In the genomic region with DNA sequence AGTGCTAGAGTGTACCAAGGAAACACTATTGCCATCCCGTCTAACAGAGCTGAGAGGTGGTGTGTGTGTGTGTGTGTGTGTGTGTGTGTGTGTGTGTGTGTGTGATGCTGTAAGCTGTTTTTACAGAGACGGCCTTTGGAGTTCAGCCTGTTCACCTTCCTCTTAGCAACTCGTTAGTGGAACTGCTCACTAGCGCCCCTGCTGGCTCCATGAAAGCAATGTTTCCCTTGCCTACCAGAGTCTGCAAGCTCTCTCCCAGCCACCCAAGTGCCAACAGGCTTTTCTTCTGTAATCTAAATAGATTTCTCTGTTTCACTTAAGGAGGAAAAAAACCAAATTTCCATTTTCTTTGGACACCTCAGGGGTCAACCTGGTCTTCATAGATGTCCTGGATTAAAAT, we compare ENCODE assay signal across 7 mouse cellular contexts.
DNase-seq lines count a peak whose midpoint lies in the region; ATAC-seq and TF ChIP-seq lines count a peak whose summit lies in the region.

No protein-coding gene starts in this region.

- H3K4me3 ChIP-seq in intestine, postnatal 0 days (ENCODE audit: low read depth, low read length), result no peak overlapping the region
- no peak overlapping the region for H3K4me3 ChIP-seq in intestine, embryonic 15.5 days (replicated peaks)
- no peak overlapping the region for H3K4me3 ChIP-seq in ES-E14 (ENCODE audit: insufficient read depth in 1 of 2, low read depth in 1 of 2, low read length in 2 of 2, poor library complexity in 1 of 2, severe bottlenecking in 1 of 2)
- no peak overlapping the region for H3K4me3 ChIP-seq in embryonic facial prominence, embryonic 11.5 days (ENCODE audit: low read depth, low read length)

- TF ChIP-seq CTCF in intestine, postnatal 0 days (IDR thresholded peaks at IDR 0.05; ENCODE audit: low read depth), result peak; percentile 69

- no peak overlapping the region for H3K9ac ChIP-seq in intestine, postnatal 0 days (ENCODE audit: low read depth, low read length)
- no peak overlapping the region for H3K9ac ChIP-seq in intestine, embryonic 15.5 days
- H3K9ac ChIP-seq in ES-E14 (ENCODE audit: insufficient read depth, low read depth, low read length, poor library complexity, severe bottlenecking), result no peak overlapping the region
- no peak overlapping the region for H3K9ac ChIP-seq in embryonic facial prominence, embryonic 11.5 days (replicated peaks; ENCODE audit: low read length)

- in situ Hi-C loops in ES-E14 (cut with MboI; ENCODE audit: low sequenced_read_pairs in 2 of 2, unreplicated experiment in 2 of 2), result no loop called here

- H3K36me3 ChIP-seq in intestine, postnatal 0 days (ENCODE audit: control insufficient read depth, insufficient read depth), result no peaks in the 10 kb centered on the region
- H3K36me3 ChIP-seq in intestine, embryonic 15.5 days, result no peaks in the 10 kb centered on the region
- H3K36me3 ChIP-seq in ES-E14 (ENCODE audit: control insufficient read depth, insufficient read depth, low read length, poor library complexity, severe bottlenecking), result no peaks in the 10 kb centered on the region
- no peaks in the 10 kb centered on the region for H3K36me3 ChIP-seq in embryonic facial prominence, embryonic 11.5 days (replicated peaks; ENCODE audit: control insufficient read depth, insufficient read depth, low read depth, low read length)

- no peak overlapping the region for H3K27ac ChIP-seq in intestine, postnatal 0 days (ENCODE audit: low read depth, low read length)
- H3K27ac ChIP-seq in intestine, embryonic 15.5 days, result no peak overlapping the region
- no peak overlapping the region for H3K27ac ChIP-seq in ES-E14 (ENCODE audit: insufficient read depth, low read depth, low read length, poor library complexity, severe bottlenecking)
- no peak overlapping the region for H3K27ac ChIP-seq in embryonic facial prominence, embryonic 11.5 days (replicated peaks; ENCODE audit: low read depth, low read length)

- peak; percentile 62 for DNase-seq in A20 (ENCODE audit: low read depth, low spot score)
- DNase-seq in ES-E14 (ENCODE audit: low read depth, low spot score), result peak; percentile 53
- peak; percentile 59 for DNase-seq in embryonic facial prominence, embryonic 11.5 days (ENCODE audit: low spot score)
- peak; percentile 20 for DNase-seq in naive thymus-derived CD4-positive, alpha-beta T cell, adult 2 months (ENCODE audit: low read depth)
- no peak for DNase-seq in ovary, adult 18-20 months (ENCODE audit: low spot score)

- WGBS in intestine, postnatal 0 days, result 28% methylated on average over 4 of the region's 4 CpGs
- 38% methylated on average over 4 of the region's 4 CpGs for WGBS in intestine, embryonic 15.5 days
- 35% methylated on average over 4 of the region's 4 CpGs for WGBS in embryonic facial prominence, embryonic 11.5 days

- H3K4me2 ChIP-seq in intestine, postnatal 0 days (replicated peaks; ENCODE audit: low read depth), result no peak overlapping the region
- H3K4me2 ChIP-seq in intestine, embryonic 15.5 days (replicated peaks), result no peak overlapping the region
- no peak overlapping the region for H3K4me2 ChIP-seq in embryonic facial prominence, embryonic 11.5 days (ENCODE audit: low read depth, low read length)

- H3K27me3 ChIP-seq in intestine, postnatal 0 days (replicated peaks; ENCODE audit: control insufficient read depth, insufficient read depth, low read length), result no peaks in the 10 kb centered on the region
- no peaks in the 10 kb centered on the region for H3K27me3 ChIP-seq in intestine, embryonic 15.5 days (replicated peaks)
- no peaks in the 10 kb centered on the region for H3K27me3 ChIP-seq in embryonic facial prominence, embryonic 11.5 days (ENCODE audit: control insufficient read depth, insufficient read depth, low read length)

- no peaks in the 10 kb centered on the region for H3K4me1 ChIP-seq in intestine, postnatal 0 days (replicated peaks; ENCODE audit: control insufficient read depth, insufficient read depth, low read length)
- H3K4me1 ChIP-seq in intestine, embryonic 15.5 days (replicated peaks), result no peaks in the 10 kb centered on the region
- H3K4me1 ChIP-seq in ES-E14 (ENCODE audit: control insufficient read depth in 2 of 2, insufficient read depth in 2 of 2, low read length in 2 of 2, poor library complexity in 1 of 2), result no peaks in the 10 kb centered on the region; a peak in 1 of 4 replicates
- no peaks in the 10 kb centered on the region for H3K4me1 ChIP-seq in embryonic facial prominence, embryonic 11.5 days (ENCODE audit: control insufficient read depth, insufficient read depth, low read length)

- no peak for ATAC-seq in intestine, postnatal 0 days
- ATAC-seq in intestine, embryonic 15.5 days, result no peak
- no peak for ATAC-seq in embryonic facial prominence, embryonic 11.5 days (replicated peaks; ENCODE audit: insufficient number of reproducible peaks, low FRiP score, low TSS enrichment, low read depth)

- no peaks in the 10 kb centered on the region for H3K9me3 ChIP-seq in intestine, postnatal 0 days (ENCODE audit: control insufficient read depth)
- no peaks in the 10 kb centered on the region for H3K9me3 ChIP-seq in intestine, embryonic 15.5 days
- no peaks in the 10 kb centered on the region for H3K9me3 ChIP-seq in ES-E14 (ENCODE audit: control insufficient read depth, insufficient read depth, low read depth, low read length)
- H3K9me3 ChIP-seq in embryonic facial prominence, embryonic 11.5 days (replicated peaks; ENCODE audit: control insufficient read depth, low read length), result no peaks in the 10 kb centered on the region

TF ChIP-seq in ES-E14, 5 proteins besides CTCF, POLR2A, EP300 and RAD21:
- TF ChIP-seq ZNF384 (IDR thresholded peaks at IDR 0.05; ENCODE audit: low read depth, low read length), result no peak
